Mouse (Mus musculus) heart, embryonic 14.5 days (tissue): Measurements from ENCODE around the gene Cnot2. TPM values are rescaled to one million over a fixed set of nuclear protein-coding genes. Genes with fewer than 3 reads are reported as not detected.

ENCODE experiments used
- ATAC-seq: fragments of 200-750 bp; cut with Nextera tagmentation; 2 replicates; pipeline ENCODE4 v1.8.0; 2017; ENCODE audit warnings: low read depth, moderate TSS enrichment; ENCODE audit not compliant: insufficient number of reproducible peaks, insufficient read depth, low FRiP score
- H3K27ac ChIP-seq, 2 experiments: fragments of 200-500 bp in 1 of 2; fragments of 300-500 bp in 1 of 2; sonication (generic) in 1 of 2; replicated peaks in 1 of 2; 2 replicates each; pipeline ENCODE4 v1.5.1; 2012 to 2014; ENCODE audit warnings: low read depth in 2 of 2, low read length in 2 of 2, control low read depth in 1 of 2, mild to moderate bottlenecking in 1 of 2, mixed read lengths in 1 of 2; ENCODE audit not compliant: control insufficient read depth in 1 of 2, insufficient read depth in 1 of 2
- H3K27me3 ChIP-seq: fragments of 300-500 bp; sonication (generic); 2 replicates; pipeline ENCODE4 v1.6.1; 2014; ENCODE audit warnings: mild to moderate bottlenecking, low read length, control low read depth; ENCODE audit not compliant: control insufficient read depth, insufficient read depth
- H3K36me3 ChIP-seq: fragments of 300-500 bp; sonication (generic); 2 replicates; pipeline ENCODE4 v1.6.1; 2014; ENCODE audit warnings: mild to moderate bottlenecking, control low read depth, low read length, mixed read lengths; ENCODE audit not compliant: control insufficient read depth, insufficient read depth
- H3K4me1 ChIP-seq, 2 experiments: fragments of 200-500 bp in 1 of 2; fragments of 300-500 bp in 1 of 2; sonication (generic) in 1 of 2; 2 replicates each; pipeline ENCODE4 v1.6.1; 2012 to 2014; ENCODE audit warnings: low read length in 2 of 2, control low read depth in 1 of 2, mixed read lengths in 1 of 2; ENCODE audit not compliant: control insufficient read depth in 2 of 2, insufficient read depth in 2 of 2
- H3K4me2 ChIP-seq: fragments of 300-500 bp; sonication (generic); 2 replicates; pipeline ENCODE4 v1.6.1; 2014; ENCODE audit warnings: mild to moderate bottlenecking, low read length
- H3K4me3 ChIP-seq, 2 experiments: fragments of 200-500 bp in 1 of 2; fragments of 300-500 bp in 1 of 2; sonication (generic) in 1 of 2; 2 replicates each; pipeline ENCODE4 v1.5.1; 2012 to 2014; ENCODE audit warnings: low read length in 2 of 2, mild to moderate bottlenecking in 2 of 2, control low read depth in 1 of 2, low read depth in 1 of 2, moderate library complexity in 1 of 2; ENCODE audit not compliant: control insufficient read depth in 1 of 2, insufficient read depth in 1 of 2
- H3K9ac ChIP-seq: fragments of 300-500 bp; sonication (generic); 2 replicates; pipeline ENCODE4 v1.6.1; 2014; ENCODE audit warnings: mild to moderate bottlenecking, low read length
- H3K9me3 ChIP-seq: fragments of 300-500 bp; sonication (generic); 2 replicates; pipeline ENCODE4 v1.6.1; 2016; ENCODE audit warnings: low read length, control low read depth; ENCODE audit not compliant: control insufficient read depth
- WGBS: fragments of 180-500 bp; shearing (Covaris S2); extraction: QIAGEN DNeasy Blood & Tissue Kit; methylation state at CpG from one replicate; pipeline ENCODE4 v1.1.7; 2014; 5-methylcytosine and 5-hydroxymethylcytosine counted together
- polyA plus RNA-seq: library from polyadenylated mRNA; unstranded; fragments of >200 nt; fragmentation: Nextera tagmentation; extraction: Ambion mirVana; gene quantifications from 2 replicates; pipeline ENCODE4 v1.2.1, GENCODE M21; 2014

The Cnot2 gene
- polyA plus RNA-seq, 1 experiment from 2014 or later = 78.2 TPM

DNA sequence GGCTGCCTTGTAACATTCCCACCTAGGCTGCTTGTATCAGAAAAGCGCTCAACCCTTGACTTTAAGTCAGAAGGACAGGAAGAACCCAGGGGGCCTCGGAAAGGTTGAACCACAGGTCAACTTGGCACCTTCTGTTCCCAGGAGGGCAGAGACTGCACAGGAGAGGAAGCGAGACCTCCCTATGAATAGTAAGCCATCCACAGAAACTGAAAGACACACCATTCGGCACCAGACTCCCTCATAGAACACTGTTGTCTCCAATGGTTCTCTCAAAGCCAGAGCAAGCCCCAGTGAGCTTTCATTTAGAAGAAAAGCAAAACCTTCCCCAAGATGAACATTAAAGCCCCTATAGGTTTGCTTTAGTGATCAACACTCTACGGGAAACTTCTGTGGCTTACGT is 105.6 kb downstream of the Cnot2 start:
- Histone ChIP-seq H3K9me3 (peaks cover 6% of the 10 kb centered on the region; the same call in 1 of the 2 replicates), H3K36me3 (peaks cover 3% of the 10 kb centered on the region; the same call in 1 of the 2 replicates), H3K4me3 (no peak overlapping the region), H3K4me1 (peaks cover 0 to 7% of the 10 kb centered on the region in 2 experiments; a peak in 2 of 4 replicates), H3K9ac (no peak overlapping the region), H3K4me2 (no peak overlapping the region), H3K27ac (no peak overlapping the region), H3K27me3 (peaks cover 8% of the 10 kb centered on the region)
- WGBS = 64% methylated on average over 6 of the region's 6 CpGs
- no peak for ATAC-seq

DNA sequence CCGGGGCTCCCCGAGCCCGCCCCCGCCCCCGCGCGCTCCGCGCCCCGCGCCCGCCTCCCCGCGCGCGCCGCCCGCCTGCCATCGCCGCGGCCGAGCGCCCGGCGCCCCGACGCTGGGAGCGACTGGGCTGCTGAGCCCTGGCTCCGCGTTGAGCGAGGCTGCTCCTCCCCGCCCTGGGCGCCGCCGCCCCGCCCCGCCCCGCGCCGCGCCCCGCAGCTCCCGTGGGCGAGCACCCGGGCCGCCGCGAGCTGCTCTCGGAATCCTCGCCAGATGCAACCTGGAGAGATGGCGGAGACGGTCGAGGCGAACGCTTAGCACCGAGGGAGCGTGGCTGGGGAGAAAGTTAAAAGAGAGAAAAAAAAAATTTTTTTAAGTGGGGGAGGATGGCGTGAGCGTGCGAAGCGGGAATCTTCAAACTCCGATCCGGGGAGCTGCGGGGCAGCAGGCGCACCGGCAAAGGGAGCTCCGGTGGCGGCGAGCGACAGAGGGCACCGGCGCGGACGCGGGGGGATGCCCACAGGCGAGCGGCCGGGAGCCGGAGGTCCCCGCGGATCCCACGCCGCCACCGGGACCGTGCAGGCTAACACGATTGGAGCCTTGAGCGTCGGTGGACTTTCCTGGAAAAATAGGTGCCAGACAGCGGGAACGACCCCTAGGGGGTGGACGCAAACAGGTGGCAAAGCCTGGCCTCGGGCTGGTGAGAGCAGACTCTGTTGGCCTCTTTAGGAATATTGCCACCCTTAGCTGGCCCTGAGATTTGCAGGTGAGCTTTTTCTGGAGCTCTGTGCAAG is 107.4 kb downstream of the Cnot2 start, which contains the start of gene Kcnmb4:
TSS of gene Kcnmb4 (minus strand) at position 120 of the 791 bp plus-strand sequence.
- H3K27me3 ChIP-seq = peaks cover 8% of the 10 kb centered on the region
- under 1% methylated on average over 73 of the region's 92 CpGs for WGBS

DNA sequence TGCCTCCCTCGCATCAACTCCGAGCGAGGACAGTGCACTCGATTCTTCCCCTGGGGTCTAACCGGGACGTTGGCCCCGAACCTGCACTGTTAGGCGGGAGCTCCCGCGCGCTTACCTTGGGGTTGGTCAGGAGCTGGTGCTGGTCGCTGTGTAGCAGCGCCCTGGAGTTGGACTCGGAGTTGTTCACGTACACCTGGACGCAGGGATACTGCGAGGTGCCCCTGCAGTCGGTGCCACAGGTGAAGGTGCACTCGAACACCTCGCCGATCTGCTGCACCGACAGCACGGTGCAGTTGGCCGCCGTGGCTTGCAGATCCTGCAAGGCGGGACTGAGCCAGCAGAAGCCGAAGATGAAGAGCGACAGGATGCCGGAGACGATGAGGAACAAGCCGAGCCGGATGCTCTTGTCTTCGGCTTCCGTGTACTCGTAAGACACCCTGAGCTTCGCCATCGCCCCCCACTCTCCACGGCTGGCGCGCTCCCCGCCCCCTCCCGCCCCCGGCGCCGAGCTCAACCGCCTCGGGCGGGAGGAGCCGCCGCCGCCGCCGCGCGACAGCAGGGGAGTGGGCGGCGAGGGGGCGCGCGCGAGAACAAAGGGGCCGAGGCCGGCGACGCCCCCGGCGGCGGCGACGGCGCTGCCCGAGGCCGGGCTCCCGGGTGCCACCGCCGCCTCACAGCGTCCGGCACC is 108.1 kb downstream of the Cnot2 start:
- H3K9me3 ChIP-seq = peaks cover 6% of the 10 kb centered on the region; the same call in 1 of the 2 replicates
- peaks cover 0 to 7% of the 10 kb centered on the region in 2 experiments; a peak in 2 of 4 replicates for H3K4me1 ChIP-seq
- peak overlapping the region; percentile 76 for H3K9ac ChIP-seq
- peak; percentile 41 for ATAC-seq
- peak overlapping the region in 1 of 2 experiments; percentile 24; a peak in 1 of 4 replicates for H3K27ac ChIP-seq
- peak overlapping the region; percentile 95 for H3K4me2 ChIP-seq
- peaks cover 8% of the 10 kb centered on the region for H3K27me3 ChIP-seq
- peak overlapping the region; percentile 49 to 70 for H3K4me3 ChIP-seq
- 1% methylated on average over 46 of the region's 78 CpGs for WGBS
- no peaks in the 10 kb centered on the region for H3K36me3 ChIP-seq

More for the DNA sequence above, 107.4 kb downstream of the Cnot2 start, which contains the start of gene Kcnmb4:
- peak within 1 kb of the TSS; percentile 76 for H3K9ac ChIP-seq
- ATAC-seq = peak; percentile 69
- peak within 1 kb of the TSS; percentile 49 to 70 for H3K4me3 ChIP-seq
- H3K9me3 ChIP-seq = peaks cover 6% of the 10 kb centered on the region; the same call in 1 of the 2 replicates
- H3K36me3 ChIP-seq = no peaks in the 10 kb centered on the region
- peak within 1 kb of the TSS in 1 of 2 experiments; percentile 24; a peak in 1 of 4 replicates for H3K27ac ChIP-seq
- peaks cover 0 to 7% of the 10 kb centered on the region in 2 experiments; a peak in 2 of 4 replicates for H3K4me1 ChIP-seq
- H3K4me2 ChIP-seq = peak within 1 kb of the TSS; percentile 95

DNA sequence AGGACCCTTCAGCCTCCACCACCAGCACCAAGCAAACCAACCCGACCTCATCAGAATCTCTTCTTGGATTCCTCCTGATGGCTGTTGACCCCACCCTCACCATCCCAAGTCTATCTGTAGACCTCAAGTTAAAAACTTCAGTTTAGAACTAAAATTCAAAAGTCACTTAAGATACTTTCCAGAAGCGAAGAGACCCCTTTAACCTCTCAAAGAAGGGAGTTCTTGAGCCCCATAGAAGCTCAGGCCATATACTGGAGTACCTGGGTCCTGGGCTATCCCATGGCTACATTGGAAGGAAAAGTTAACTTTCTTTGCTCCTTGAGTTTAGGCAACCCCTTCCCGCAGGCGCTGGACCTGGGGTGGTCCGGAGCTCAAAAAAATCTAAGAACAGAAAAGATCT is 108.7 kb downstream of the Cnot2 start:
- H3K4me1 ChIP-seq = peaks cover 0 to 7% of the 10 kb centered on the region in 2 experiments; a peak in 2 of 4 replicates
- peak overlapping the region; percentile 95 for H3K4me2 ChIP-seq
- WGBS = 11% methylated on average over 5 of the region's 5 CpGs
- peaks cover 8% of the 10 kb centered on the region for H3K27me3 ChIP-seq
- H3K27ac ChIP-seq = no peak overlapping the region
- peak overlapping the region; percentile 49 to 70 for H3K4me3 ChIP-seq
- no peaks in the 10 kb centered on the region for H3K36me3 ChIP-seq
- no peak for ATAC-seq
- H3K9ac ChIP-seq = peak overlapping the region; percentile 76
- peaks cover 6% of the 10 kb centered on the region; the same call in 1 of the 2 replicates for H3K9me3 ChIP-seq

DNA sequence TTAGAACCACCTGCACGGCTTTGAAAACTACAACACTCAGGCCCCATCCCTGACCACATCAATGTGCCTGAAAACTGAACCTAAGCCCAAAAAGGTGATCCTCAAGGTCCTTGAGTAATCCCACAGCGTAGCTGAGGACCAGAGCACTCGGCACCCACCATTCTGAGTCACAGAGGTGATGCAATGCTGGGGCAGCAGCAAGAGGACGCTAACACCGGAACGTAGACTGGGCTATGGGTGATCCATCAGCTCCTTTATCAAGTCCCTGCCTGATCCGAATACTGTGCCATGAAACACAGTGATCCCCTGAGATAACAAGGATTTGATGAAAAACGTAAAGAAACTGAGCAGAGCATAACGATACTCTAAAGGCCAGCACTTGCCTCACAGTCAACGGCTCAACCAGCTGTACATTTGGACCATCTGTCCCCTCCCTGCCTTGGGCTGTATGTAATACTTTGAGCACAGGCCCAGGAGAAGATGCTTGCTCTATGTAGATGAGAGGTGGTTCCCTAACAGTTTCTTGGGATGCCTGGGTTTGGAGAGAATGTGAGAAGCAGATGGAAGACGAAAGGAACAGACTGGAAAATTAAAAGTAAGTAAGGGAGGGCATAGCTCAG is 110.9 kb downstream of the Cnot2 start:
- no peak overlapping the region for H3K27ac ChIP-seq
- no peak for ATAC-seq
- H3K36me3 ChIP-seq = no peaks in the 10 kb centered on the region
- peaks cover 8% of the 10 kb centered on the region for H3K27me3 ChIP-seq
- H3K9me3 ChIP-seq = no peaks in the 10 kb centered on the region
- H3K4me2 ChIP-seq = no peak overlapping the region
- no peak overlapping the region for H3K9ac ChIP-seq
- 82% methylated on average over 11 of the region's 11 CpGs for WGBS
- no peak overlapping the region for H3K4me3 ChIP-seq
- peaks cover 0 to 7% of the 10 kb centered on the region in 2 experiments; a peak in 2 of 4 replicates for H3K4me1 ChIP-seq

DNA sequence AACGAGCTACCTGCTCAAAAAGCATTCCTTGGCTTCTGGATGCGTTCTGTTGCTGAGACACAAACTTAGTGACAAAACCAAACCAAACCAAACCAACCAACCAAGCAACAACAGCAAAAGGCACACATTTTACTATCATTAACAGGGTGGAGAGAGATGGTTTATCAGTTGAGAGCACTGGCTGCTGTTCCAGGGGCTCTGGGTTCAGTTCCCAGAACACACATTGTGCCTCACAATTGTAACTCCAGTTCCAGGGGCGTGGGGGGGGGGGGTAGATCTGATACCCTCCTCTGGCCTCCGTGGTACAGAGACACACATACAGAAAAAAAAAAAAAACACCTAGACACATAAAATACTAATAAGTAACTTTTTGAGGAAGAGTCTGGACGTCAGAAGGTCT is 113.2 kb downstream of the Cnot2 start:
- Histone ChIP-seq H3K4me1 (peaks cover 0 to 7% of the 10 kb centered on the region in 2 experiments; a peak in 2 of 4 replicates), H3K27me3 (no peaks in the 10 kb centered on the region; the same call in 1 of the 2 replicates), H3K9ac (no peak overlapping the region), H3K27ac (no peak overlapping the region), H3K9me3 (no peaks in the 10 kb centered on the region), H3K4me3 (no peak overlapping the region), H3K36me3 (no peaks in the 10 kb centered on the region), H3K4me2 (no peak overlapping the region)
- WGBS = 79% methylated on average over 5 of the region's 5 CpGs
- no peak for ATAC-seq

DNA sequence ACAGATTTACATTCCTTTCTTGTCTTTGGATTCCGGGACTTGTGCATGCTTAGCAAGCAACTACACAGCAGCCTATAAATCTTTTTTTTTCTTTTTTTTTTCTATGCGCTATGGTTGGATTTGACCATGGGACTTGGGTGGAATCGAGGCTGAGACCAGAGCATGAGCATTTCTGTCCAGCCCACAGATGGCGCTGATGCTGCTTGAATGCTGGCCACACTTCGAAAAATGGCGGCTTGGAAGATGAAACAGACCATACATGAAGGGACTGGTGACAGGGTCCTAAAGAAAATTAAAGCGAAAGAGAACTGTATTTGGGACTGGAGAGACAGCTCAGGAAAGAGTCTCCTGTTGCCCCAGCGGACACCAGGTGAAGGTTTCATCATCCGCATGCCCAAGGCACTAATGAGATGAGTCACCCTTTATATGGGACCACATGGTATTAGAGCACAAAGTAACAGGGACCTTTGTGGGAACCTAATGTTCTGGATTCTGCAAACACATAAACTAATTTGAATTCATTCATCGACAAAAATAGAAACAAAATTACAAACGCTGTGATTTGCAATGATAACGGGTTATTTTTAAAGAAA is 117.5 kb downstream of the Cnot2 start:
- Histone ChIP-seq H3K9ac (no peak overlapping the region), H3K36me3 (no peaks in the 10 kb centered on the region), H3K27ac (no peak overlapping the region), H3K4me3 (no peak overlapping the region), H3K9me3 (no peaks in the 10 kb centered on the region), H3K4me1 (no peaks in the 10 kb centered on the region), H3K4me2 (no peak overlapping the region), H3K27me3 (no peaks in the 10 kb centered on the region)
- no peak for ATAC-seq
- WGBS = 87% methylated on average over 12 of the region's 12 CpGs
